Mouse (Mus musculus) embryo, embryonic 10 days (tissue): Measurements from ENCODE around the gene Ppargc1a.

Experiments used
- DNase-seq: peaks from one replicate; pipeline ENCODE4 v3.0.0-alpha.2; 2015; ENCODE audit warnings: low spot score

Gene Ppargc1a

GRCm38 (mm10) chr5:51497910-51498517 is 69.5 kb downstream of the Ppargc1a start:
- peak; percentile 54 for DNase-seq

- no peak for DNase-seq
These were observed 72.1 kb downstream of the Ppargc1a start for GRCm38 (mm10) chr5:51495446-51495845.

- DNase-seq, result no peak
These were observed 73.1 kb downstream of the Ppargc1a start for GRCm38 (mm10) chr5:51494358-51494876.

GRCm38 (mm10) chr5:51483768-51484167 is 83.8 kb downstream of the Ppargc1a start:
- no peak for DNase-seq

- DNase-seq, result no peak
These were observed 87.7 kb downstream of the Ppargc1a start for GRCm38 (mm10) chr5:51479859-51480258.

- DNase-seq, result peak; percentile 9
These were observed 88.1 kb downstream of the Ppargc1a start for GRCm38 (mm10) chr5:51479456-51479855.

- DNase-seq, result peak; percentile 66
These were observed 89.1 kb downstream of the Ppargc1a start for GRCm38 (mm10) chr5:51478319-51478994.

- no peak for DNase-seq
These were observed 90.4 kb downstream of the Ppargc1a start for GRCm38 (mm10) chr5:51477140-51477539.

GRCm38 (mm10) chr5:51475034-51475541 is 92.4 kb downstream of the Ppargc1a start:
- no peak for DNase-seq

- peak; percentile 23 for DNase-seq
These were observed 95.9 kb downstream of the Ppargc1a start for GRCm38 (mm10) chr5:51471614-51472013.

- DNase-seq, result no peak
These were observed 101.5 kb downstream of the Ppargc1a start for GRCm38 (mm10) chr5:51466036-51466435.

- DNase-seq, result peak; percentile 6
These were observed 115.5 kb downstream of the Ppargc1a start for GRCm38 (mm10) chr5:51452033-51452432.

GRCm38 (mm10) chr5:51447631-51448030 is 119.9 kb downstream of the Ppargc1a start:
- DNase-seq, result no peak

GRCm38 (mm10) chr5:51446299-51447090 is 121.0 kb downstream of the Ppargc1a start:
- DNase-seq, result no peak

- no peak for DNase-seq
These were observed 121.8 kb downstream of the Ppargc1a start for GRCm38 (mm10) chr5:51445726-51446125.

- DNase-seq, result peak; percentile 7
These were observed 127.8 kb downstream of the Ppargc1a start for GRCm38 (mm10) chr5:51439773-51440172.

GRCm38 (mm10) chr5:51433905-51434304 is 133.6 kb downstream of the Ppargc1a start:
- no peak for DNase-seq

- DNase-seq, result no peak
These were observed 135.0 kb downstream of the Ppargc1a start for GRCm38 (mm10) chr5:51432532-51432931.

GRCm38 (mm10) chr5:51432031-51432430 is 135.5 kb downstream of the Ppargc1a start:
- DNase-seq, result no peak

GRCm38 (mm10) chr5:51426406-51426805 is 141.1 kb downstream of the Ppargc1a start:
- no peak for DNase-seq

- no peak for DNase-seq
These were observed 151.1 kb downstream of the Ppargc1a start for GRCm38 (mm10) chr5:51416377-51416776.

GRCm38 (mm10) chr5:51415456-51415855 is 152.1 kb downstream of the Ppargc1a start:
- no peak for DNase-seq
